Mouse (Mus musculus) right cerebral cortex, adult 2 months (tissue): Measurements from ENCODE around the gene Wwox.
A peak's percentile ranks its signal among the peaks of the same experiment; 100 is the strongest.

Experiments used
- DNase-seq, 2 experiments: peaks; one replicate each; pipeline ENCODE4 v3.0.0; 2021 to 2022; ENCODE audit warnings: low spot score in 2 of 2

Gene Wwox

DNA sequence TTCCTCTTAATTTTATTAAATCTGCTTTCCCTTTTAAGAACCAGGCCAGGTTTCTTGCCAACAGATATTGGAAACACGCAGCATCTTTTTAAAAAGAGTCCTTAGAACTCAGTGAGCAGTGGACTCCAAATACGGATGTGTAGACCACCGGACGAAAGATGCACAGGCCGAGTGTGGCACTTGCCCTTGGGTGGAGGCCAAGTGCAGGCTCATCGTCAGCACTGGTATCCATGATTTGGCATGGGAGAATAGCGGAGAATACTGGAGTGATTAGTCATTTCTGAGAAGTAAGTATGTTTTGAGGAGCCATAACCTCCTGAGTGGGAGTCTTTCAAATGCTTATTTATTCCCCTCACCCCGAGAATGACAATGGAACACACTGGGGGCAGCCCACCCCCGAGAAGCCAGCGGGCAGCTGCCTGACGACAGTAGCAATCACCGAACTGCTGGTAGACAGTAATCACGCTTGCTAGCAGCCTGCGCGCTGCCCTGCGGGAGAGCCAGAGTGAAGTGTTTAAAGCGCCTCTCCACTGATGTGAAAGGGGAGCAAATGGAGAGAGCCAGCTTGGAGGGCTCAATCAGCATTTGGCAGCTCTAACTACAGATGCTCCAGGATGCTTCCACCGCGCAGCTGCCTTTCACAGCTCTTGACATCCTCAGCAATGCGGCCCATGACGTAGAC, 29.2 kb downstream of the Wwox start:
- DNase-seq = no peak

DNA sequence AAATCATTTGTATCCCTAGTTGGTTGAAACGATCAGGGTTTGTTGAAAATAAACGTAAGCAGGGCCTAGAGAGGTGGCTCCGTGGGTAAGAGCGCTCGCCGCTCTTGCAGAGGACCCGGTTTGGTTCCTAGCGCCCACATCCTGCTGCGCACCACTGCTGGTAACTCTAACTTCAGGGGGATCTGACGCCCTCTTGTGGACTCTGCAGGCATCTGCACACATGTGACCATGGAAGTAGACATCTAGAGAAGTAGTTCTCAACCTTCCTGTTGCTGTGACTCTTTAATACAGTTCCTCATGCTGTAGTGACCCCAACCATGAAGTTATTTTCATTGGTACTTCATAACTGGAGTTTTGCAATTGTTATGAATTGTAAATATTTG, 29.7 kb downstream of the Wwox start:
- no peak for DNase-seq

DNA sequence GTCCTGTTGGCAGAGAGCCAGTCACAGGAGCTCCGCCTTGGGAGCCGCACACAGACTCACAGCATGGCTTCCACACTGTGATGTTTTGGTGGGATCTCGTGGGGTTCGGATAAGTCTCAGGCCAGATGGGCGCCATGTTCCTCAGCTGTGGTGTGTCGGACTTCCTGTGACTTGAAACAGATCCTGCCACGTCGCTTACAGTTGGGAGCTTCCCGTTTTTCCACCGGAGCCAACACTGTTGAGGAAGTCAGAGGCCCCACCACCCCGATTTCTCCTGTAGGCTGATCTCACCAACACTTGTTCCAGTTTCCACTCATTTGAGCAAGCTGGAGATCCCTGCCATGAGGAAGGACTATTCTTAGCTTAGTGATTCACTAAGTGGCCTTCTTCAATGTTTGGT, 34.1 kb downstream of the Wwox start:
- no peak for DNase-seq

DNA sequence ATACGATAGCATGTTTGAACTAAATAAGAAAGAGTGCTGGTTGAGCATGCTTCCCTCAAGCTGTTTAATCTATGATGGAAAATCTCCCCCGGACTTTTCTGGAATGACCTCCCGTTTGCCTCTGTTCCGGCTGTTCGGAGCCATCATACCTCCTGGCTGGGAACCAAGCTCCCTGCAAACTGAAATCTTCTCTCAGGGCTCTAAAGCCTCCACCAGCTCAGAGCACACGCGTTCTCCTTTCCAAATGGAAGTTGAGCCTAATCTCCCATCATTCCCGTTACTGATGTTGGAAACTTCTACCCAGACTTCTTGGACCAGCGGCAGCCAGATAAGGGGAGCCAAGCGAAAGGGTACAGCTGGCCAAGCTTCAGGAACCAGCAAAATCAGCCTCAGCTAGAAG, 37.5 kb downstream of the Wwox start:
- no peak for DNase-seq

DNA sequence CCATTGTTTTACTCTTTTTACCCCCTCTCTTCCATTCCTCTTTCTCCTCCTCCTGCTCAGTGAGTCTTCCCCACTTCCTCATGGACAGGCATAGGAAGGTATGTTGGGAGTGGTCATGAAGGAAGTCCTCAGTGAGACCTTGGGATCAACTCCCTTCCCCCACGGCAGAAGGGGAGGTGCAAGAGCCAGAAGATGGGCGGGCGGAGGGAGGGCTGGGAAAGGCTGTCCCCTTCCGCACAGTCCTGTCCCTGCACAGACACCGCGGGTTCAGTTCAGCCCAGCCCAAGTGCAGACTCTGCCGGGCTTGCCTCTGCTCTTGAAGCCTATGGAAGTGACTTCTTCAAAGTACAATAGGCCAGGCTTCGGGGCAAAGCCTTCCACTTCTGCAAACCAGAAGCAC, 38.3 kb downstream of the Wwox start:
- DNase-seq = no peak

DNA sequence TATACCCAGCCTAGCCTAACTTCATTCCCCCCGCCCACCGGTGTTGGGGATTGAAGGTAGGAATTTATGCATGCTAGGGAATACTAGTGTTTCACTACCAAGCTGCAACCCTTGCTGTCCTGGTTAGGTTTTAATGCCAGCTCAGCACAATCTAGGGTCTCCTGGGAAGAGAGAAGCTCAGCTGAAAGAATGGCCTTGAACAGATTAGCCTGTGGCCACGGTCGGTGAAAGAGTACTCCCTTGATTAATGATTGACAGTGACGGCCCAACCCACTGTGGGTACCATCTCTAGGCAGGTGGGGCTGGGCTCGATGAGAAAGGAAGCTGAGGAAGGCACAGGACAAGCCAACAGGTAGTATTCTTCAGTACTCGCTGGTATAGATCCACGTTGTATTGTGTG, 40.3 kb downstream of the Wwox start:
- no peak for DNase-seq

DNA sequence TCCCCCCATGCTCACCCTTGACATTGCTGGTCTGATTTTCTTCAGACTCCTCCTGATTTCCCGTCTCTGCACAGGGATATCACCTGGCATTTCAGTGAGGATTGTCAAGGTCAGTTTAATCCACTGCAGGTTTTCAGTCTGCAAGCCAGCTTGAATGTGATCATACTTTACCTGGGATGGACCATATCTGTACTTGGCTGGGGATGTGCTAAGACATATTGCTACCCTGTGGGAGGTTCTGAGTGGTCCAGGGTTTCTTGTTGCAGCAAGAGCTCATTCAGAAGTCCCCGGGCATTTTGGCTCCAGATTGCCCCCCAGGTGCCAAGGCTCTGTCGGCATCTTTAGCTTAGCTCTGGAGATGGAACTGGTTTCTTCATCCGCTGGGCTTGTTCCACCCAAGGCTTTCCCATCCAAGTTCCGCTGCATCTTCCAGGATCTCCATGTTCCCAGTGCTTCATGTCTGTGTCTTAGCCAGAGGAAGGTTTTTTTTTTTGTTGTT, 52.3 kb downstream of the Wwox start:
- no peak for DNase-seq

DNA sequence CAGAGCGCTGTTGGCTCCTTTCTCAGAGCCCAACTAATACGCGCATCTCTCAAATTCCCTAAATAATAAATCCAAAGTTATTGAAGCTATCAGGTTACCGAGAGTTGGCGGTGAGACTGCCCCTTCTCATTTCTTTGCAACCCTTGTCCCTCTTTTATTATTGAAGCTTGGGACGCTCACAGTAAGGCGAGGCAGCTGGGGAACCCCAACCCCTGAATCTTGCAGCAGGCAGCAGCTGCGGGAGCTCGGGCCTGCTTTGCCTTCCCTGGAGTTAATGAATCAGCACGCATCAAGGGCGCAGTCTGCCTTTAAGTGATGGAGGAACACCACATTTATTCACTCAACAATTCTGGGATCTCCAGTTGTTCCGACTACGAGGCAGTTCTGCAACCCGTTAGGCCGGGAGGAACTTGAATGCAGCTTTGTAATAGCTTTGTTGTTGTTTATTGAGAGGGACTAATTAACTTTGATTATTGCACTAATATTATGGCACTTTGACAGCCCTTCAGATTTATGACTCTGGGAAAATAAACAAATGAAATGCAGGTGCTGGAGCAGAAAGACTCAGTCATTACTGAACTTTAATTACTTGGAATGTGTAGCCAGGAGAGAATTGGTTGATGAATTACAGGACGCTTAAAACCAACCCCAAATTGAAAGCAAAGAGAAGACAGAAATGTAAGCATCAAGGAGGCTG, 60.1 kb downstream of the Wwox start:
- no peak for DNase-seq

DNA sequence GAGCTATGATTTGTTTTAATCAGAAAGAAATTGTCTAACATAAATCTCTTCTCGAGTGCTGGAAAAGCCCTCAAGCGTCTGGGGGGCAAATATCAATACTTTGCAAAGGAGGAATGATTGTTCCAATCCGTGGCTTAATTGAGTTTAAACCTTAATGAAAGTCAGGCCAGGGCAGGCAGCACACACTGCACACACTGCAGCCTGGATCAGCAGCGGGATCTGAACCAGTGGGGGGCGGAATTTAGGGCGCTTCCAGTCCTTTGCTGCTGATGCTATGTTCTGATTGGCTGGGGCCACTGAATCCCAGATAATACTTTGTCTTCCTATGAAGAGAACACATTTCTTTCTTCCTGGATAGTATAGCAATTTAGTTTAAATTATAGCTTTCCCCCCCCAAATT, 62.5 kb downstream of the Wwox start:
- no peak for DNase-seq

DNA sequence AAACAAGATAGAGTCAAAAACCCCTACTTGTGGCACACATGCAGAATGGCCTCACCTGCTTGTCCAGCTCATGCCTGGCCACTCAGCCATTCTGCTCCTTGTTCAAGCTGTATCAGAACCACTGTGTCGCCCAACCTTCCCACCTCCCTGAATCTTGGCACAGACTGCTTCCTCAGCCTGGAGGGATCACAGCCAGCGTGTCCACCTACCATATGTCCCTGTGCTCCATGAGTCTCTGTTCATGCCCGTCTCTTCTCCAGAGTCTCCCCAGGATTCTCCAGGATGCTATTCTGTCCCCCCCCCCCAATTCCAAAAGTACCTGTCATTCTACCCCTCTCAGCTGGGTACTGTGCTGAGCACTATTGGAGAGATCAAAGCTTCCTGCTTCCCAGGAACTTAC, 63.7 kb downstream of the Wwox start:
- DNase-seq = no peak

DNA sequence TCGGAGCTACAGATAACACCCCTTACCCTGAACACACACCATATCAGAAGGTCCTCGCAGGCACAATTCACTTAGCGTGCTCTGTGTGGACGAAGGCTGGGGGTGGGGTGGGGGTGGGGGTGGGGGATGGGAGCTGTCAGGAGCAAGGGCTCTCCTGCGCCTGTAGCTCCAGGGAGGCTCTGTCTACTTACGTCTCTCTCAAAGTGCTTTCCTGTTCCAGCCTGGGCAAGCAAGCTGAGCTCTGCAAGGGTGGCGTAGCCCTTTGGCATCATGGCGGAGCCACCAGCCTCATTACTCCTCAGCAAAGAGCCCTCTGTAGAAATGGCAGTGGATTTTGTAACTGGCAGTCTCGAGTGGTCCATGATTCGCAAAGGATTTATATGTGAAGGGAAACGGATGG, 65.4 kb downstream of the Wwox start:
- peak in 1 of 2 experiments; percentile 13 for DNase-seq

DNA sequence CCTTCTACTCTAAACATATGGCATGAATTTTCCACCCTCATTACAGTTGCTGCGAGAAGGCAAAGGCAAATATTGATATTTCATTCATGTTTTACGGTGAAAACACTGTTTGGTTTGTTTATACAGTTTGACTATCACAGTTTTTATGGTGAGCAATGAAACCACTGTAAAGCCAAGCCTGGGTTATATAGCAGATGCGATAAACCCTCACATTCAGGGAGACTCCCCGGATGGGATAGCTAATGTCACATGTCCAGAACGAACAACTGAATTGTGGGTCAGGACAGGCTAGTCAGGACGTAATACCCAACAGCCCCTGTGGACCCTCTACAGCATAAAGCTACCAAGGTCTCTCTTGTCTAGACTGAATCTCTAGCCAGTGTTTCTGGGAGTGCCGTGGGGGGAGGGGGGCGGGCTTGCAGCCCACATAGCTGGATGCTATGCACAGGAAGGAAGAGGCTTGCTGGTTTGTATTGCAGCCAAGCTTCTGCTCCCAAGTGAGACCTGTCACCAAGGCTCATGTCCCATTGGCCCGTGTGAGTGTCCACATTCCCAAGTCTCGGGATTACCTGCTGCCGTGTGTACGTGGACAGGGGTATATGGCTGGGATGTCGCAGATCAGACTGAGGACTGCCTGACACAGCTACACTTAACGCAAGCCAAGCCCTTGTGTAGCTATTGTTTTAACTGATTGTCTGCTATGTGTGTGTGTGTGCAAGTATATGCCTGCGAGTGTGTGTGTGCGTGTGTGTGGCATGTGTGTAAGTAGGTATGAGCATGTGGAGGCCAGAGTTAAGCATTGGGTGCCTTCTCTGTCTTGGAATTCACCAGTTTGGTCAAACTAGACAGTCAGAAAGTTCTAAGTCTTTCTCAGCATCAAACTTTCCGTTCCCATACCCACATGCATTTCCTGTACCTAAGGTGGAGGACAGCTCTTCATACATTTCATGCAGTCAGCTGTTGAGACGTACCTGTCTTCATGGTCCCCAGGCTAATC, 66.2 kb downstream of the Wwox start:
- DNase-seq = no peak

DNA sequence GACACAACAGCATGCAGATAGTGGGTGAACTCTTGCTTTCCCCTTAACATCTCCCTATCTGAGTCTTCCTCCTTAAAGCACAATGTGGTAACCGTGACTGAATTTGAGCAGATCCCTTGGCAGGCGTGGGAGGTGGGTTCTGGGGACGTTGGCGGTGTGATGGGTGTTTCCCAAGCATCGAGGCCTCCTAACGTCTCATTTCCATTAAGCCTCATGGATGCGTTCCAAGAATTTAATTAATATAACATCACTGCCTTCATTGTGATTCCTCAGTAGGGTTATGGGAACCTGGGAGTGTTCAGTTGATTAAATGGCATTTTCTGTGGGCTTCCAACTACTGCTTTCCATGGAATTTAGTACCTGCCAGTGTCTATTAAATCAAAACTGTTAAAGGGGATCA, 67.9 kb downstream of the Wwox start:
- no peak for DNase-seq

DNA sequence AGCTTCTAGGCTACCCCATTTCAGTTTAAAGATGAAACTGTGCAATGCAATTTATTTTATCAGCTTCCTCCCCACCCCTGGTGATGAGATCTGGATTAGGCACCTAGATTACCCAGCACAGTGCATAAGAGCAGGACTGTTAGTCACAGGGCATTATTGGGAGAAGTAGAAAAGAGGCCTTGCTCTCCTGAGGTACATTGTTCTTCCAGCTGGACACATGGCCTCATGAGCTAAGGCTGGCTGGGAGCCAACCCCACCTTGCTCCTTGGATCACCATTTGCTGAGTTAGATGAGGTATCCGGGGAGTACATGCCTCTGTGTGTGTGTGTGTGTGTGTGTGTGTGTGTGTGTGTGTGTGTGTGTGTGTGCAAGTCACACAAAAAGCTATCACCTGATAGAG, 70.8 kb downstream of the Wwox start:
- no peak for DNase-seq

DNA sequence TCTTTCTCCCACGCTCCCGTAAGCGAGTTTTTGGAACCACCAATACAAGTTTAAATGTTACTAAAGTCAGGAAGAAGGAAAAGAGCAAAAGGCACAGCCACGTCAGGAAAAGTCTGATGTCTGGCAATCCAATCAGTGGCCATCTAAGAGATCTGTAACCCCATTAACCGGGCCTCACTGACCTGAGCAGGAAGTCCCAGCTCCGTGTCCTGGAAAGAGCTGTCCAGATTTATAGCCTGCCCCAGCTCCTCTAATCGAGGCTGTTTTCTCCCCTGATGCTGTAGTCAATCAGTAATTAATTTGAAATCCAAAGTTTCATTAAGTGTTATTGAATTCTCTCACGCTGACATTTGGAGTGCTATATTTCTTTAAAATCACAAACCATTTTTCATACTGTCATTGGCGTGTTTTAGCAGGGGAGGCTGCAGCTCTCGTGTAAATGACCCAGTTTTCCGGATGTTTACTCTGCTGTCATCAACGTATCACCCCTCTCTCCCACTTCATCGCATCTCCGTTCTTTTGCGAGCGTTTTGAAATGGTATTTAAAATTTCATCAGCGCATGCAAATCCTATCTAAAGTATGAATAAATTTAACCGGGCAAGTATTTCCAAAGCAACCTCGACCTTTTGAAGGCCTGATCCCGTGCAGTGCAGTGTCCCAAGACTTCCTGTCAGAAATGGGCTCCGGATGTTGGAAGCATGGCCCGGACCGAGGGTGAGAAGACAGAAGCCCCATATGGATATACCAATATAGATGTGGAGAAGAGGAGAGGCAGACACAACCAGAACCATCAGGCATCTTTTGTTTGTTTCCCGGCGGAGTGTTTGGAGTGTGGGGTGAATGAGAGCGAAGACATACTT, 72.8 kb downstream of the Wwox start:
- DNase-seq = no peak

DNA sequence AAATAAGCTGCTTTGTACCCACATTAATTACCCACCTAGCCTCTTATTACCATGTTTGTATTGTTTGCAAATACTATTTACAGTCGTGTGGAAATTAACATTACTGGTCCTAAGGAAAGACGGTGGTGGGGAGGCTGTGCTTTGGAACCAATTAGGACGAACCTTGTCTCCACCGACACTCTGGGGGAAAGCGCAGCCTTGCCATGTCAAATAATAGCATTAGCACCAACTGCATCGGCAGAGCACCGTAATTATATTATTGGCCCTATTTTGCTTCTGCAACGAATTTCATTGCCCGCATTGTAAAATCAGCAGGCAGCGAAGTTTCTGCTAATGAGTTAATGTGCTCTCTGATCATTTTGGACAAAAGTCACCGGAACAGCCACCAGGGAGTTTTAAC, 75.2 kb downstream of the Wwox start:
- no peak for DNase-seq

DNA sequence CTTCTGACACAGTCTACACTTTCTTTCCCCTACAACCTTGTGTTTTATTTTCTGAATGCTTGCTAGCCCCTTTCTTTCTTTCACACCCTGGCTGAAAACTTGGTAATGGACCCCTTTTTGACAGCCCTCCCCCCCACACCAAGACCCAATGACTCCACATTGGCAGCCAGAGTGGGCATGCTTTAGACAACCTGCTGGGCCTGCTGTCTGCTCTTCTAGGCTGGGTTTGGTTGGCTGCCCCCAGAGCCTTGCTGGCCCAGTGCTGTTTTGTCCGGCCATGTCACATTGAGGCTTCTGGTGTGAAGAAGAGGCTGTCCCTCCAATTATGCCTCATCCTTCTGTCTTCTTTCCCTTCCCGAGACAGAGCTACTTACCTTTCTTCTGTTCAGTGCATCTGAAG, 83.6 kb downstream of the Wwox start:
- no peak for DNase-seq

DNA sequence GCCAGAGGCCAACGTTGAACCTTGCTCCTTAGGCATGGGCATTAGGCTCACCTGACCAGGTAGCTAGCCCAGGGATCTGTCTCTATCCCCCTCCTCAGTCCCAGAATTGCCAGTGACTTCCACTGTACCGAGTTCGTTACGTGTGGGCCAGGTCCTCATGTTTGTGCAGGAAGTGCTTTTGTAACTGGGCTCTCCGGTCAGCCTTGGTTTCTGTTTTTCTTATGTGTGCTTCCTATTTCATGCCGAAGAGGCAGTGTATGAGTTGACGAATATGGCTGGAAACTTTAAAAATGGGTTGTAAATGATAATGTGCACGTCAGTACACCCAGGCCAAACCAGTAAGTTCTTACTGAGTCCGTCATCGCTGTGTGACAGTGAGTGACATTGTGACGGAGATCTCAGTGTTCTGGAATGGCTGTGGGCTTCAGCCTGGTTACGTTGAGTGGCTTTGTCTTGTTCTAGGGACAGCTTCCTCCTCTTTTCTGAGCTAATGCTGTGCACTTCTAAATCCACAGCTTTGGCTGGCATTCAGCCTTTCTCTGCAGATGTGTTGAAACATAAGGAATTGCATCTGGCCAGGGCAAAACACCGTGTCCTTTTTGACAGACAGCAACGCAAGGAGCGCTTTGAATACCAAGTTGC, 87.3 kb downstream of the Wwox start:
- DNase-seq = no peak

DNA sequence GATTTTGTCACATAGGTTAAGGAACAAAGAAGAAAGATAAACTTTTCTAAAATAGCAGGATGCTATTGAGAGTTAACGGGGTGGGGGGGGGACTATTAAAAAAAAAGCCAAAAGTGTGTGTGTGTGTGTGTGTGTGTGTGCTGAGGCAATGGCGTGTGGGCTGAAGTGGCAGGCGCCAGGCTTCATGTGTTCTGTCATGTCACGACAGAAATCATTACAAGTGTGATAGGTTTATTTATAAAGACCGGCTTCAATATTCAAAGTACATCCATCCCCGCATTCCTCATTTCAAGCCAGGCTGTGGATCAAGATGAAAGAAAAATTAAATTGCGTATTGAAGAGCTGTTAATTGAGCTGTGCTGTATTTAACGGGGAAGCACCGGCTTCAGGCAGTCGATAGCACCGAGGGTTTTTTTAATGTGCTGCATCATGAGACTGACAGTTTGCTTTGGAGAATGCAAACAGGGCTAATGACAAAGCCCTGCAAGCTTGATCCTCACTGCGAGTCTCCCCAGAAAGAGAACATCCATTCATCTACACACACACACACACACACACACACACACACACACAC, 88.3 kb downstream of the Wwox start:
- DNase-seq = no peak

DNA sequence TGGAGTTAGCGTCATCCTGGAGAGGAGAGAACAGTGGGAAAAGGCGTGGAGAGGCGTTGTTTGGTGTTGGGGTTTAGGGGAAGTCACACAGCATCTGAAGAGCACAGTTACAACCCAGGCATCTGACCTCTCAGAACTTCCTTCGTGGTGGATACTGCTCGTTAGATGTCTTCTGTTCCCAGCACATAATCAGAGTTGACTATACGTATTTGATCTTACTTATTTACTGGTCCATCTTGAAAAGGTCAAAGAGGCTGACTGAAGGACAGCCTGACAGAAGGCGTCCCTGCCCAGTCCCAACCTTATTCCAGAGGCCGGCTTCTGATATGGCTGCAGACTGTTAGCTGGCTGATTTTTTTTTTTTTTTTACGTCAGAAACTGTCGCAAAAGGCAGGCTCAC, 90.1 kb downstream of the Wwox start:
- no peak for DNase-seq

DNA sequence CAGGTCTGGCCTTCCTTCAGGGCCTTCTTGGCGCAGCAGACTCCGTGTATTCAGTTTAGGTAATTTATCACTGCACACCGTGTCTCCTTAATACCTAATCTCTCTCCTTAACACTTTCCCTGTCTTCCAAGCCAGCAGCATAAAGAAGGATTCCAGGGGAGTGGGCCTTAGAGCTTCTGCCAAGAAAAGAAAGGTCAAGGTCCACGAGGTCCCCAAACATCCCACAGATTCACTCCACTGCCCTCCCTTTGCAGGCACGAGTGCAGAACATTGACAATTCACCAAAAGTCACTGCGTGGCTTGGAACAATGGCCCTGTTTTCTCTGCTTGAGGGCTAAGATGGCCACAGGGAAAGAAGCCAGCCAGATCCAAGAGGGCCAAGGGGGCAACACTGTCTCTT, 96.7 kb downstream of the Wwox start:
- DNase-seq = no peak
